Mouse (Mus musculus) liver, embryonic 11.5 days (tissue): ENCODE measurements at regions not wholly inside any gene's neighbourhood (a gene's known extent, or its start where the extent isn't known, plus 50 kb on each side); places are given as distances from the start of the nearest gene placed in this dataset.

Source experiments
- ATAC-seq: fragments of 200-750 bp; cut with Nextera tagmentation; replicated peaks from 2 replicates; pipeline ENCODE4 v1.8.0; 2017; ENCODE audit warnings: moderate number of reproducible peaks, mild to moderate bottlenecking, moderate TSS enrichment, moderate library complexity; ENCODE audit not compliant: low FRiP score
- DNase-seq: peaks from one replicate; pipeline ENCODE4 v3.0.0-alpha.2; 2017; ENCODE audit warnings: low spot score
- H3K27ac ChIP-seq: fragments of 300-500 bp; sonication (generic); 2 replicates; pipeline ENCODE4 v1.5.1; 2014; ENCODE audit warnings: mild to moderate bottlenecking, low read depth, low read length, control low read depth
- H3K27me3 ChIP-seq: fragments of 300-500 bp; sonication (generic); replicated peaks from 2 replicates; pipeline ENCODE4 v1.6.1; 2014; ENCODE audit warnings: low read length, mixed read lengths; ENCODE audit not compliant: control insufficient read depth, insufficient read depth
- H3K36me3 ChIP-seq: fragments of 300-500 bp; sonication (generic); 2 replicates; pipeline ENCODE4 v1.6.1; 2014; ENCODE audit warnings: mild to moderate bottlenecking, low read length, moderate library complexity, mixed read lengths; ENCODE audit not compliant: control insufficient read depth, insufficient read depth
- H3K4me1 ChIP-seq: fragments of 300-500 bp; sonication (generic); replicated peaks from 2 replicates; pipeline ENCODE4 v1.6.1; 2014; ENCODE audit warnings: low read length, mixed read lengths; ENCODE audit not compliant: control insufficient read depth, insufficient read depth
- H3K4me2 ChIP-seq: fragments of 300-500 bp; sonication (generic); 2 replicates; pipeline ENCODE4 v1.6.1; 2014; ENCODE audit warnings: mild to moderate bottlenecking, control low read depth, moderate library complexity
- H3K4me3 ChIP-seq: fragments of 300-500 bp; sonication (generic); 2 replicates; pipeline ENCODE4 v1.5.1; 2014; ENCODE audit warnings: low read depth, low read length, control low read depth
- H3K9ac ChIP-seq: fragments of 300-500 bp; sonication (generic); 2 replicates; pipeline ENCODE4 v1.6.1; 2014; ENCODE audit warnings: low read depth, low read length, control low read depth
- H3K9me3 ChIP-seq: fragments of 300-500 bp; sonication (generic); 2 replicates; pipeline ENCODE4 v1.6.1; 2016; ENCODE audit warnings: low read length, inconsistent platforms, mixed read lengths; ENCODE audit not compliant: control insufficient read depth
- WGBS: fragments of 180-500 bp; shearing (Covaris S2); extraction: QIAGEN DNeasy Blood & Tissue Kit; methylation state at CpG from one replicate; pipeline ENCODE4 v1.1.7; 2014; 5-methylcytosine and 5-hydroxymethylcytosine counted together

DNA sequence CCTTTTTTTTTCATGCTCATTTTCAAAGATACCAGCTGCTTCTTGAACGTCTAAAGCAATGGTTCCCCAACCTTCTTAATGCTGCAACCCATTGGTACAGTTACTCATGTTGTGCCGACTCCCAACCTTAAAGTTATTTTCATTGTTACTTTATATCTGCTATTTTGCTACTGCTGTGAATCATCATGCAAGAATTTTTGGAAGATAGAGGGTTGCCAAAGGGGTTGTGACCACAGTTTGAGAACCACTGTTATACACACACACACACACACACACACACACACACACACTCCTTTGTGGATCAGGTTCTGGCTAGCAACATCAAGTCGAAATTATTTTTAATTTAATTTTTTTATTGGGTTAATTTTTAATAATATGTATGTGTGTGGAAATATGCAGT is 96.8 kb upstream of the Satb2 start:
- Histone ChIP-seq H3K27me3 (no peaks in the 10 kb centered on the region), H3K27ac (no peak overlapping the region), H3K4me2 (no peak overlapping the region), H3K4me1 (no peaks in the 10 kb centered on the region), H3K4me3 (no peak overlapping the region), H3K9me3 (no peaks in the 10 kb centered on the region), H3K9ac (no peak overlapping the region), H3K36me3 (no peaks in the 10 kb centered on the region)
- no peak for DNase-seq
- WGBS: 71% methylated on average over 3 of the region's 3 CpGs
- ATAC-seq: no peak

GRCm38 (mm10) chr1:57076696-57077095 is 98.2 kb upstream of the Satb2 start:
- H3K9me3 ChIP-seq: no peaks in the 10 kb centered on the region
- no peaks in the 10 kb centered on the region for H3K4me1 ChIP-seq
- no peak overlapping the region for H3K9ac ChIP-seq
- H3K4me3 ChIP-seq: no peak overlapping the region
- DNase-seq (no peak), ATAC-seq (no peak)
- no peaks in the 10 kb centered on the region for H3K27me3 ChIP-seq
- no peak overlapping the region for H3K4me2 ChIP-seq
- no peaks in the 10 kb centered on the region for H3K36me3 ChIP-seq
- no peak overlapping the region for H3K27ac ChIP-seq
- WGBS: 53% methylated on average over 8 of the region's 8 CpGs

DNA sequence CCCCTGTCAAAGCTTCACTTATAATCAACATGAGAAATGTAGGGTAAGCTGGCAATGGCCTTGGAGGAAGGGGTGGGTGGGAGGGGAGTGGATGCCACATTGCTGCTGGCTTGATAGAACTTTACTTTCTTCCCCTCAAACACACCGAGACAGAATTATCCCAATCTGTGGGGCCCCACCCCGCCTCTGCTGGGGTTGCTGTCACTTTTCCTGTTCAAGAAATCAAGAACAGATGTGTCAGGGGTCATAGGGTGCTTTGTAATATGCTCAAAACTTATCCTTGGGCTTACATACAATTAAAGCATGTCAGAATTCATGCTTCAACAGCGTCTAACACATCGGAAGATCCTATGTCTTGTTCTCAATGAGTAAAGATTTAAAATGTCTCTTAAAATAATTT is 101.9 kb upstream of the Satb2 start:
- WGBS: 71% methylated on average over 4 of the region's 4 CpGs
- DNase-seq: no peak
- no peaks in the 10 kb centered on the region for H3K4me1 ChIP-seq

GRCm38 (mm10) chr1:57083134-57083533 is 104.7 kb upstream of the Satb2 start:
- no peaks in the 10 kb centered on the region for H3K9me3 ChIP-seq
- no peak overlapping the region for H3K4me3 ChIP-seq
- DNase-seq (no peak), ATAC-seq (no peak)
- H3K4me2 ChIP-seq: no peak overlapping the region
- H3K27me3 ChIP-seq: no peaks in the 10 kb centered on the region
- no peaks in the 10 kb centered on the region for H3K36me3 ChIP-seq
- H3K4me1 ChIP-seq: no peaks in the 10 kb centered on the region
- H3K9ac ChIP-seq: no peak overlapping the region
- 80% methylated on average over 17 of the region's 17 CpGs for WGBS
- no peak overlapping the region for H3K27ac ChIP-seq

More for the DNA sequence above, 101.9 kb upstream of the Satb2 start:
- Histone ChIP-seq H3K4me3 (no peak overlapping the region), H3K9ac (no peak overlapping the region), H3K27ac (no peak overlapping the region), H3K36me3 (no peaks in the 10 kb centered on the region), H3K27me3 (no peaks in the 10 kb centered on the region), H3K9me3 (no peaks in the 10 kb centered on the region), H3K4me2 (no peak overlapping the region)
- no peak for ATAC-seq

- DNase-seq (no peak), ATAC-seq (no peak)
- Histone ChIP-seq H3K9ac (no peak overlapping the region), H3K27me3 (no peaks in the 10 kb centered on the region), H3K9me3 (no peaks in the 10 kb centered on the region), H3K4me1 (no peaks in the 10 kb centered on the region), H3K27ac (no peak overlapping the region), H3K36me3 (no peaks in the 10 kb centered on the region), H3K4me2 (no peak overlapping the region), H3K4me3 (no peak overlapping the region)
- WGBS: 87% methylated on average over 6 of the region's 6 CpGs
These were observed 105.2 kb upstream of the Satb2 start for GRCm38 (mm10) chr1:57083540-57084083.

DNA sequence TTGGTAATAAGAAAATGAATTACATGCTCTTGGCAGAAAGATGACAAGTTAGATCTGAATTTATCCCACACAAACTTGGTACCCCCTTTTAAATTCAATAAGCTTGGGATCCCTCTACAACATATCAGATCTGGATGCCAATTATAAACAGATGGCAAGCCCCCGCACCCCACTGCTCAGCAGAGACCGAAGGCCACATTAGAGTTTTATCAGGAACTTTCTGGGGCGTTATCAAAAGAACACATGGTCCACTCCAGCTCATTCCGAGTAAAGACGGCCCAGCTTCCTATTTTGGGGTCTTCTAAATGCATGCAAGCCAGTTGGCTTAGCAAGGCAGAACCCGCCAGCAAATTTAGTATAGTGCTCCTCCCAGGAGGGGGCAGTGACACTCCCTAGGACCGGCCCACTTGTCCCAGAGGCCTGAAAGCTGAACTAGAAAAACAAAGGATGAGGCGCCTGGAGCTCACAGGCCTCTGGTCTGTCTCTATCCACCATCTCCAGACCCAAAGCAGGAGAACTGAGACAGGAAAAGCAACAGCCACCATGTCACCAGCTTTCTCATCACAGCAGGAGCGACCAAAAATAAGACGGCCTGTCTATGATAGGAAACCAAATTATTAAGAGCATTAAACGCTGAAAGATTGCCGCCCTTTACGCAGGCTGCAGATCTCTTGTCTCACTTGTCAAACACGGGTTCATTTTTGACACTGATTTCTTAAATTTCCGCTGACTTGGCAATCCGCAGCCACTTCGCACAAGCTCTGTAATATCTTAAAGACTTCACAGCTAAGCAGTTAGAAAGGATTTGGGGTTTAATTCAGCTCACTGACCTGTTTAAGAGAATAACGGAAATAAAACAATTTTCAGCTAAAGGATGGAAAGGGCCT is 117.2 kb upstream of the Satb2 start:
- H3K4me3 ChIP-seq: no peak overlapping the region
- WGBS: 65% methylated on average over 18 of the region's 18 CpGs
- H3K4me2 ChIP-seq: no peak overlapping the region
- DNase-seq: no peak
- no peak for ATAC-seq
- H3K4me1 ChIP-seq: no peaks in the 10 kb centered on the region
- no peaks in the 10 kb centered on the region for H3K9me3 ChIP-seq
- no peaks in the 10 kb centered on the region for H3K36me3 ChIP-seq
- no peak overlapping the region for H3K9ac ChIP-seq
- no peak overlapping the region for H3K27ac ChIP-seq
- no peaks in the 10 kb centered on the region for H3K27me3 ChIP-seq

GRCm38 (mm10) chr1:57096248-57096600 is 117.8 kb upstream of the Satb2 start:
- no peaks in the 10 kb centered on the region for H3K9me3 ChIP-seq
- DNase-seq (no peak), ATAC-seq (no peak)
- H3K4me1 ChIP-seq: no peaks in the 10 kb centered on the region
- H3K4me2 ChIP-seq: no peak overlapping the region
- 72% methylated on average over 4 of the region's 4 CpGs for WGBS
- H3K9ac ChIP-seq: no peak overlapping the region
- no peak overlapping the region for H3K4me3 ChIP-seq
- H3K36me3 ChIP-seq: no peaks in the 10 kb centered on the region
- H3K27ac ChIP-seq: no peak overlapping the region
- no peaks in the 10 kb centered on the region for H3K27me3 ChIP-seq

DNA sequence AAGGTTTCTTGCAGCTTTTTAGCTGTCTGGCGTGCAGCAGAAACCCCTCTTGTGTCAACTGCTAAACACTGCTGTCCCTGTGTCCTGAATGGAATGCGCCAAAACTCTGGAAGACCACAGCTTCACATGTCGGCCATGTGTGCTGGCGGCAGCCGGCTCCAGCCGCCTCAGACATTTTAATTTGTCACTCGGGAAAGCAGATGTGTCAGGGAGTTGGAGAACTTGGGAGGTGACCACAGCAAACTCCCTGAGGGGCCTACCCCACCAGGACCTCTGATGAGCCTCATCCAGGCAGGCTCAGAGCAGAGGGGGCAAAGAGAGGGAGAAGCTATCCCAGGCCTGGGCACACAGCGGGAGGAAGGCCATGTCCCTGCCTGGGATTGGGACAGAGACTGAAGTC is 118.3 kb upstream of the Satb2 start:
- no peak overlapping the region for H3K4me2 ChIP-seq
- H3K36me3 ChIP-seq: no peaks in the 10 kb centered on the region
- H3K4me1 ChIP-seq: no peaks in the 10 kb centered on the region
- no peak overlapping the region for H3K27ac ChIP-seq
- no peaks in the 10 kb centered on the region for H3K27me3 ChIP-seq
- no peak overlapping the region for H3K9ac ChIP-seq
- no peak for ATAC-seq
- no peaks in the 10 kb centered on the region for H3K9me3 ChIP-seq
- H3K4me3 ChIP-seq: no peak overlapping the region
- WGBS: 69% methylated on average over 8 of the region's 8 CpGs
- DNase-seq: no peak

- no peaks in the 10 kb centered on the region for H3K4me1 ChIP-seq
- no peaks in the 10 kb centered on the region for H3K9me3 ChIP-seq
- H3K27ac ChIP-seq: no peak overlapping the region
- H3K4me3 ChIP-seq: no peak overlapping the region
- H3K36me3 ChIP-seq: no peaks in the 10 kb centered on the region
- DNase-seq (no peak), ATAC-seq (no peak)
- 81% methylated on average over 2 of the region's 2 CpGs for WGBS
- no peaks in the 10 kb centered on the region for H3K27me3 ChIP-seq
- no peak overlapping the region for H3K9ac ChIP-seq
- no peak overlapping the region for H3K4me2 ChIP-seq
These were observed 122.2 kb upstream of the Satb2 start for GRCm38 (mm10) chr1:57100614-57101013.
